Mouse (Mus musculus) cerebellum, adult 9-11 months (tissue): Measurements from ENCODE around the gene Crb2.
A peak's percentile ranks its signal among the peaks of the same experiment; 100 is the strongest.

Experiments
- DNase-seq: peaks from one replicate; pipeline ENCODE4 v3.0.0; 2022

Crb2 gene

GRCm38 (mm10) chr2:37802610-37803212 is 26.7 kb downstream of the Crb2 start:
- peak; percentile 74 for DNase-seq

GRCm38 (mm10) chr2:37811682-37812081 is 35.6 kb downstream of the Crb2 start:
- peak; percentile 79 for DNase-seq

GRCm38 (mm10) chr2:37812401-37812800 is 36.4 kb downstream of the Crb2 start:
- DNase-seq: peak; percentile 84

- no peak for DNase-seq
These were observed 38.8 kb downstream of the Crb2 start for GRCm38 (mm10) chr2:37814820-37815361.

GRCm38 (mm10) chr2:37815676-37816075 is 39.6 kb downstream of the Crb2 start:
- peak; percentile 70 for DNase-seq

GRCm38 (mm10) chr2:37818761-37819525 is 42.9 kb downstream of the Crb2 start:
- no peak for DNase-seq

GRCm38 (mm10) chr2:37819526-37820152 is 43.6 kb downstream of the Crb2 start:
- DNase-seq: no peak

GRCm38 (mm10) chr2:37822122-37822521 is 46.1 kb downstream of the Crb2 start:
- DNase-seq: no peak

- no peak for DNase-seq
These were observed 47.8 kb downstream of the Crb2 start for GRCm38 (mm10) chr2:37823826-37824225.

GRCm38 (mm10) chr2:37829758-37830275 is 53.8 kb downstream of the Crb2 start:
- DNase-seq: no peak

GRCm38 (mm10) chr2:37832253-37832652 is 56.2 kb downstream of the Crb2 start:
- no peak for DNase-seq

- no peak for DNase-seq
These were observed 60.9 kb downstream of the Crb2 start for GRCm38 (mm10) chr2:37836926-37837325.

- no peak for DNase-seq
These were observed 61.5 kb downstream of the Crb2 start for GRCm38 (mm10) chr2:37837542-37837941.

GRCm38 (mm10) chr2:37838202-37838984 is 62.3 kb downstream of the Crb2 start:
- DNase-seq: no peak

GRCm38 (mm10) chr2:37839922-37840321 is 63.9 kb downstream of the Crb2 start:
- DNase-seq: no peak

GRCm38 (mm10) chr2:37842151-37842569 is 66.1 kb downstream of the Crb2 start:
- DNase-seq: no peak

- DNase-seq: no peak
These were observed 66.7 kb downstream of the Crb2 start for GRCm38 (mm10) chr2:37842719-37843118.
